Mouse (Mus musculus): ENCODE measurements around the gene Dab2ip. TPM values are rescaled to one million over a fixed set of nuclear protein-coding genes. Genes with fewer than 3 reads are reported as not detected.

The Dab2ip gene
- polyA plus RNA-seq, 1 experiment from 2014 or later, result 68.1 TPM

GRCm38 (mm10) chr2:35565051-35565836 is 7.2 kb downstream of the Dab2ip start:
- no peak overlapping the region for H3K4me3 ChIP-seq
- no peak for ATAC-seq (ENCODE audit: low FRiP score)
- WGBS, result 88% methylated on average over 6 of the region's 6 CpGs

GRCm38 (mm10) chr2:35566957-35567693 is 9.1 kb downstream of the Dab2ip start:
- H3K4me3 ChIP-seq, result no peak overlapping the region
- H3K9me3 ChIP-seq (replicated peaks), result no peaks in the 10 kb centered on the region
- ATAC-seq (ENCODE audit: low FRiP score), result no peak
- H3K27ac ChIP-seq, result no peak overlapping the region
- peaks cover 2% of the 10 kb centered on the region; the same call in 1 of the 2 replicates for H3K27me3 ChIP-seq
- 89% methylated on average over 11 of the region's 11 CpGs for WGBS
- H3K4me2 ChIP-seq (replicated peaks), result no peak overlapping the region
- H3K36me3 ChIP-seq, result no peaks in the 10 kb centered on the region
- H3K4me1 ChIP-seq, result no peaks in the 10 kb centered on the region
- no peak overlapping the region for H3K9ac ChIP-seq

More at GRCm38 (mm10) chr2:35565051-35565836, 7.2 kb downstream of the Dab2ip start:
- Histone ChIP-seq H3K4me2 (replicated peaks) (no peak overlapping the region), H3K36me3 (no peaks in the 10 kb centered on the region), H3K4me1 (no peaks in the 10 kb centered on the region), H3K9ac (no peak overlapping the region), H3K9me3 (replicated peaks) (no peaks in the 10 kb centered on the region), H3K27me3 (peaks cover 2% of the 10 kb centered on the region; the same call in 1 of the 2 replicates), H3K27ac (no peak overlapping the region)

GRCm38 (mm10) chr2:35567694-35568149 is 9.7 kb downstream of the Dab2ip start:
- Histone ChIP-seq H3K9ac (no peak overlapping the region), H3K4me1 (no peaks in the 10 kb centered on the region), H3K27me3 (peaks cover 2% of the 10 kb centered on the region; the same call in 1 of the 2 replicates), H3K36me3 (no peaks in the 10 kb centered on the region), H3K27ac (no peak overlapping the region), H3K9me3 (replicated peaks) (no peaks in the 10 kb centered on the region), H3K4me3 (no peak overlapping the region), H3K4me2 (replicated peaks) (no peak overlapping the region)
- WGBS, result 86% methylated on average over 4 of the region's 4 CpGs
- ATAC-seq (ENCODE audit: low FRiP score), result no peak

- WGBS, result 64% methylated on average over 4 of the region's 4 CpGs
These were observed 12.7 kb downstream of the Dab2ip start for GRCm38 (mm10) chr2:35570743-35571142.

GRCm38 (mm10) chr2:35574643-35575042 is 16.6 kb downstream of the Dab2ip start:
- no peak for ATAC-seq (ENCODE audit: low FRiP score)
- H3K4me2 ChIP-seq (replicated peaks), result no peak overlapping the region
- H3K27me3 ChIP-seq, result peaks cover 6% of the 10 kb centered on the region; the same call in 1 of the 2 replicates
- no peaks in the 10 kb centered on the region for H3K36me3 ChIP-seq
- no peak overlapping the region for H3K9ac ChIP-seq
- H3K9me3 ChIP-seq (replicated peaks), result no peaks in the 10 kb centered on the region
- H3K4me3 ChIP-seq, result no peak overlapping the region
- H3K27ac ChIP-seq, result no peak overlapping the region
- H3K4me1 ChIP-seq, result no peaks in the 10 kb centered on the region
- WGBS, result 47% methylated on average over 1 of the region's 1 CpGs

More at GRCm38 (mm10) chr2:35570743-35571142, 12.7 kb downstream of the Dab2ip start:
- Histone ChIP-seq H3K4me1 (no peaks in the 10 kb centered on the region), H3K4me2 (replicated peaks) (no peak overlapping the region), H3K9ac (no peak overlapping the region), H3K36me3 (no peaks in the 10 kb centered on the region), H3K27me3 (peaks cover 2% of the 10 kb centered on the region; the same call in 1 of the 2 replicates), H3K27ac (no peak overlapping the region), H3K9me3 (replicated peaks) (no peaks in the 10 kb centered on the region), H3K4me3 (no peak overlapping the region)
- no peak for ATAC-seq (ENCODE audit: low FRiP score)

- Histone ChIP-seq H3K4me3 (no peak overlapping the region), H3K27ac (no peak overlapping the region), H3K36me3 (no peaks in the 10 kb centered on the region), H3K9me3 (replicated peaks) (no peaks in the 10 kb centered on the region), H3K27me3 (peaks cover 26% of the 10 kb centered on the region), H3K4me1 (peaks cover 5% of the 10 kb centered on the region), H3K4me2 (replicated peaks) (no peak overlapping the region), H3K9ac (no peak overlapping the region)
- no peak for ATAC-seq (ENCODE audit: low FRiP score)
- 88% methylated on average over 3 of the region's 3 CpGs for WGBS
These were observed 18.6 kb downstream of the Dab2ip start for GRCm38 (mm10) chr2:35576675-35577074.

- WGBS, result 60% methylated on average over 4 of the region's 4 CpGs
- peaks cover 60% of the 10 kb centered on the region for H3K27me3 ChIP-seq
These were observed 22.0 kb downstream of the Dab2ip start for GRCm38 (mm10) chr2:35580111-35580510.

GRCm38 (mm10) chr2:35581501-35582340 is 23.7 kb downstream of the Dab2ip start:
- no peaks in the 10 kb centered on the region for H3K9me3 ChIP-seq (replicated peaks)
- peak; percentile 23; the same call in 1 of the 2 replicates for ATAC-seq (ENCODE audit: low FRiP score)
- H3K27me3 ChIP-seq, result peaks cover 73% of the 10 kb centered on the region
- 1% methylated on average over 63 of the region's 76 CpGs for WGBS
- H3K36me3 ChIP-seq, result no peaks in the 10 kb centered on the region
- H3K4me1 ChIP-seq, result peaks cover 26% of the 10 kb centered on the region
- H3K4me2 ChIP-seq (replicated peaks), result peak overlapping the region; percentile 98
- no peak overlapping the region for H3K27ac ChIP-seq
- H3K9ac ChIP-seq, result peak overlapping the region; percentile 65
- H3K4me3 ChIP-seq, result peak overlapping the region; percentile 52

More at GRCm38 (mm10) chr2:35580111-35580510, 22.0 kb downstream of the Dab2ip start:
- Histone ChIP-seq H3K9ac (no peak overlapping the region), H3K36me3 (no peaks in the 10 kb centered on the region), H3K27ac (no peak overlapping the region), H3K4me2 (replicated peaks) (no peak overlapping the region), H3K9me3 (replicated peaks) (no peaks in the 10 kb centered on the region), H3K4me1 (peaks cover 24% of the 10 kb centered on the region), H3K4me3 (no peak overlapping the region)
- ATAC-seq (ENCODE audit: low FRiP score), result no peak

GRCm38 (mm10) chr2:35582341-35582941 is 24.4 kb downstream of the Dab2ip start:
- WGBS, result under 1% methylated on average over 46 of the region's 46 CpGs
- H3K36me3 ChIP-seq, result no peaks in the 10 kb centered on the region
- H3K4me2 ChIP-seq (replicated peaks), result peak overlapping the region; percentile 98
- peak; percentile 47 for ATAC-seq (ENCODE audit: low FRiP score)
- H3K9me3 ChIP-seq (replicated peaks), result no peaks in the 10 kb centered on the region
- H3K9ac ChIP-seq, result peak overlapping the region; percentile 65
- peaks cover 73% of the 10 kb centered on the region for H3K27me3 ChIP-seq
- peaks cover 32% of the 10 kb centered on the region for H3K4me1 ChIP-seq
- peak overlapping the region; percentile 52 for H3K4me3 ChIP-seq
- H3K27ac ChIP-seq, result no peak overlapping the region

- no peak overlapping the region for H3K27ac ChIP-seq
- 55% methylated on average over 5 of the region's 5 CpGs for WGBS
- H3K4me2 ChIP-seq (replicated peaks), result peak overlapping the region; percentile 98
- no peak overlapping the region for H3K9ac ChIP-seq
- peaks cover 73% of the 10 kb centered on the region for H3K27me3 ChIP-seq
- peaks cover 39% of the 10 kb centered on the region for H3K4me1 ChIP-seq
- no peak for ATAC-seq (ENCODE audit: low FRiP score)
- no peaks in the 10 kb centered on the region for H3K36me3 ChIP-seq
- 0 out of 2 replicates have a peak overlapping the region, but pooled peaks have one; percentile 52 for H3K4me3 ChIP-seq
- no peaks in the 10 kb centered on the region for H3K9me3 ChIP-seq (replicated peaks)
These were observed 25.3 kb downstream of the Dab2ip start for GRCm38 (mm10) chr2:35583406-35583805.

GRCm38 (mm10) chr2:35584011-35584410 is 25.9 kb downstream of the Dab2ip start:
- no peak overlapping the region for H3K27ac ChIP-seq
- WGBS, result 83% methylated on average over 3 of the region's 3 CpGs
- H3K4me3 ChIP-seq, result no peak overlapping the region
- H3K9me3 ChIP-seq (replicated peaks), result no peaks in the 10 kb centered on the region
- no peak overlapping the region for H3K9ac ChIP-seq
- H3K27me3 ChIP-seq, result peaks cover 74% of the 10 kb centered on the region
- no peak for ATAC-seq (ENCODE audit: low FRiP score)
- H3K4me2 ChIP-seq (replicated peaks), result no peak overlapping the region
- H3K36me3 ChIP-seq, result no peaks in the 10 kb centered on the region
- H3K4me1 ChIP-seq, result peaks cover 44% of the 10 kb centered on the region

Measured in hindbrain, embryonic 12.5 days (tissue).